Mouse (Mus musculus): ENCODE results near the gene Ak9.
"Not testable (repeated sequence)": the region's sequence is repeated elsewhere in the genome, so short reads cannot be mapped to it uniquely, and the experiment has no call there.

Gene Ak9

GRCm38 (mm10) chr10:41332533-41333043, 28.8 kb downstream of the Ak9 start:
- DNase-seq (ENCODE audit: low spot score in 2 of 2), result no peak

GRCm38 (mm10) chr10:41341346-41341745, 37.6 kb downstream of the Ak9 start:
- no peak for DNase-seq (ENCODE audit: low spot score in 2 of 2)

- no peak for DNase-seq (ENCODE audit: low spot score in 2 of 2)
These were observed 61.3 kb downstream of the Ak9 start for GRCm38 (mm10) chr10:41365086-41365485.

GRCm38 (mm10) chr10:41380466-41380865, 76.7 kb downstream of the Ak9 start:
- DNase-seq (ENCODE audit: low spot score in 2 of 2), result no peak

GRCm38 (mm10) chr10:41385506-41386221, 81.9 kb downstream of the Ak9 start:
- DNase-seq (ENCODE audit: low spot score in 2 of 2), result no peak

GRCm38 (mm10) chr10:41393555-41393954, 89.8 kb downstream of the Ak9 start:
- DNase-seq (ENCODE audit: low spot score in 2 of 2), result no peak

GRCm38 (mm10) chr10:41401097-41401496, 97.3 kb downstream of the Ak9 start:
- no peak for DNase-seq (ENCODE audit: low spot score in 2 of 2)

GRCm38 (mm10) chr10:41403364-41403763, 99.6 kb downstream of the Ak9 start:
- DNase-seq (ENCODE audit: low spot score in 2 of 2), result no peak

- peak in 1 of 2 experiments; percentile 16 for DNase-seq (ENCODE audit: low spot score in 2 of 2)
These were observed 100.3 kb downstream of the Ak9 start for GRCm38 (mm10) chr10:41403893-41404612.

GRCm38 (mm10) chr10:41410176-41410575, 106.4 kb downstream of the Ak9 start:
- DNase-seq (ENCODE audit: low spot score in 2 of 2), result not testable (repeated sequence)

- DNase-seq (ENCODE audit: low spot score in 2 of 2), result not testable (repeated sequence)
These were observed 107.0 kb downstream of the Ak9 start for GRCm38 (mm10) chr10:41410821-41411220.

- not testable (repeated sequence) for DNase-seq (ENCODE audit: low spot score in 2 of 2)
These were observed 109.7 kb downstream of the Ak9 start for GRCm38 (mm10) chr10:41413471-41413870.

GRCm38 (mm10) chr10:41415368-41415767, 111.6 kb downstream of the Ak9 start:
- DNase-seq (ENCODE audit: low spot score in 2 of 2), result not testable (repeated sequence)

- no peak for DNase-seq (ENCODE audit: low spot score in 2 of 2)
These were observed 116.9 kb downstream of the Ak9 start for GRCm38 (mm10) chr10:41420496-41421200.

- no peak for DNase-seq (ENCODE audit: low spot score in 2 of 2)
These were observed 119.9 kb downstream of the Ak9 start for GRCm38 (mm10) chr10:41423681-41424080.

GRCm38 (mm10) chr10:41426368-41426767, 122.6 kb downstream of the Ak9 start:
- no peak for DNase-seq (ENCODE audit: low spot score in 2 of 2)

- peak in 1 of 2 experiments; percentile 64 for DNase-seq (ENCODE audit: low spot score in 2 of 2)
These were observed 130.8 kb downstream of the Ak9 start for GRCm38 (mm10) chr10:41434624-41435023.

GRCm38 (mm10) chr10:41435141-41435540, 131.4 kb downstream of the Ak9 start:
- no peak for DNase-seq (ENCODE audit: low spot score in 2 of 2)

GRCm38 (mm10) chr10:41448216-41448615, 144.4 kb downstream of the Ak9 start:
- DNase-seq (ENCODE audit: low spot score in 2 of 2), result no peak

GRCm38 (mm10) chr10:41449684-41450083, 145.9 kb downstream of the Ak9 start:
- peak in 1 of 2 experiments; percentile 31 for DNase-seq (ENCODE audit: low spot score in 2 of 2)

GRCm38 (mm10) chr10:41450137-41450670, 146.4 kb downstream of the Ak9 start, which contains the start of gene Zbtb24:
Gene Zbtb24 (plus strand): TSS chr10:41450383.
- DNase-seq (ENCODE audit: low spot score in 2 of 2), result peak; percentile 83 to 95
